Mouse (Mus musculus): Measurements from ENCODE around the gene Gm815. TPM values are rescaled to one million over a fixed set of nuclear protein-coding genes. Genes with fewer than 3 reads are reported as not detected.

Gene Gm815
- total and polyA plus RNA-seq, 3 experiments, result not detected

DNA sequence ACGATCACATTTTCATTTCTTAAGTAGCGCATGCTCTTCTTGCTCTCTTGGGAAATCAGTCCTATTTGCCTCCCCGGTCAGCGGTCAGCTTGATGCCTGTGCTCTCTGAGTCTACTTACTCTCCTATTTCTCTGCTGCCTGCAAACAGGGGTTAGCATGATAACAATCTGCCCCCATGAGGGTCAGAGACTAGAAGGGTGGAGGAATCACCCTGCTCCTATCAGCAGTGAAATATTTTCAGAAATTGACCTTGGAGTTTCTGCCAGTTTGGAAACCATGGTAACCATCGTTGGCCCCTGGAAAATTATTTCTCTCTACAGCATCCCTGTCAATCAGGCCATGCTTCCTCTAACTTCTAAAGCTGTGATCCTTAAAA, 26.5 kb upstream of the Gm815 start:
- Histone ChIP-seq H3K4me1 (ENCODE audit: insufficient read depth, low read depth, low read length) (peaks cover 3% of the 10 kb centered on the region), H3K4me3 (ENCODE audit: low read depth, low read length) (no peak overlapping the region), H3K36me3 (replicated peaks) (no peaks in the 10 kb centered on the region), H3K27me3 (ENCODE audit: insufficient read depth, low read length) (no peaks in the 10 kb centered on the region), H3K9me3 (replicated peaks) (peaks cover 5% of the 10 kb centered on the region)
- no peak for TF ChIP-seq GATA1 (IDR thresholded peaks at IDR 0.05; ENCODE audit: borderline replicate concordance, low read length)
- TF ChIP-seq CTCF (IDR thresholded peaks at IDR 0.05; ENCODE audit: low read depth, low read length), result no peak
- no peak for TF ChIP-seq POLR2AphosphoS5 (IDR thresholded peaks at IDR 0.05; ENCODE audit: insufficient replicate concordance, low read depth, low read length)
- no peak for TF ChIP-seq TAL1 (conservative IDR thresholded peaks at IDR 0.05; ENCODE audit: low read depth, low read length)
- no peak for TF ChIP-seq GATA2 (IDR thresholded peaks at IDR 0.05; ENCODE audit: borderline replicate concordance, low read depth, low read length)
- no peak for DNase-seq (ENCODE audit: low spot score)
- no peak for ATAC-seq (ENCODE audit: extremely low read depth, insufficient number of reproducible peaks, low FRiP score, poor library complexity, severe bottlenecking)

DNA sequence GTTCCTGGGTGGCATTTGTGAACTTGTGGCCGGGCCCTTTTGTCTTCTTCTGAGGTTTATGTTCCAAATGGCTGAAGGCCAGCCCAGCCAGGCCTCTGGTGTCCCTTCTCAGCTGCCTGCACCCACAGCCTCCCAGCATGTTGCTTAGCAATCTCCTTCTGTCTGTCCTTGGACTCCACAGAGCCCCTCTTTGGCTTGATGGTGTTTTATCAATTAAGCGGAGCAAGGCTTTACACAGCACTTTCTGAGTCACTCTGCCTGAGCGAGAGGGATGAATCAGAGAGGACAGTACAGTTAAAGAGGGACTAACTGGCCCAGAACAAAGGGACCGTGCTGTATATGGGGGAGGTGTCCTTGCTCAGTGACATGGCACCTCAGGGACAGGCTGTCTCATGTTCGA, 22.0 kb upstream of the Gm815 start:
- H3K4me1 ChIP-seq (ENCODE audit: insufficient read depth, low read depth, low read length), result no peaks in the 10 kb centered on the region
- ATAC-seq (ENCODE audit: extremely low read depth, insufficient number of reproducible peaks, low FRiP score, poor library complexity, severe bottlenecking), result no peak

DNA sequence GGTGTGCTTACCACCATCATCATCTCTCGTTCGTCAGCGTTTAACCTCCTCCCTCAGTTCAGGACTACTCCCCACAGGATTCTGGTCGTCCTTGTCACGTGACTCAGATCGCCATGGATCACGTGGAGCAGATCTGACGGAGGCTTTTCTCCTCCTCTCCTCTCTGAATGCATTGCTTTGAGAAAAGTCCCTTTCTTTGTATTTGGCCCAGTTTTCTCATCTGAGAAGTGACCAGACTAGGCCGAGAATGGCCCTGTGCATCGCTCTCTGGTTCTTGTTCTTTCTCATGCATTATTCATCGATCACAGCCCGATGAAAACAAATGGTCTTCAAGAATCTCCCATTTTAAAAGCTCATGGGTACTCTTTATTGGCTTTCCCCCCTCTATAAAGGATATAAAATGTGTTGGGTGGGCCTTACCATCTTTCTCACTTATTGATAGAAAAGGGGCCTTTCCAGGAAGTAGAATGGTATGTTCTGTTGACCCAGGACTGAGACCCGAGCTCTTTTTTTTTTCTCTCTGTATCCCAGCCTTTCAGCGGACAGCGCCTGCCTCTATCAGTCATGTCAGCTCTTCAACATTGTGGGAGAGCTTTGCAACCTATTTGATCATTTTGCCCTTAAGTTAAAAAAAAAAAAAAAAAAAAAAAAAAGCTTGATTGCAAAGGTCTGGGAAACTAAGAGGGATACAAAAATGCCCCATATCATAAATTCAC, 20.5 kb upstream of the Gm815 start:
- DNase-seq (ENCODE audit: low spot score) (no peak), ATAC-seq (ENCODE audit: extremely low read depth, insufficient number of reproducible peaks, low FRiP score, poor library complexity, severe bottlenecking) (no peak)
- TF ChIP-seq GATA2 (IDR thresholded peaks at IDR 0.05; ENCODE audit: borderline replicate concordance, low read depth, low read length) (no peak), POLR2AphosphoS5 (IDR thresholded peaks at IDR 0.05; ENCODE audit: insufficient replicate concordance, low read depth, low read length) (no peak), TAL1 (conservative IDR thresholded peaks at IDR 0.05; ENCODE audit: low read depth, low read length) (no peak), GATA1 (IDR thresholded peaks at IDR 0.05; ENCODE audit: borderline replicate concordance, low read length) (no peak), CTCF (IDR thresholded peaks at IDR 0.05; ENCODE audit: low read depth, low read length) (no peak)
- Histone ChIP-seq H3K36me3 (replicated peaks) (no peaks in the 10 kb centered on the region), H3K27me3 (ENCODE audit: insufficient read depth, low read length) (0 out of 2 replicates have a peak, but pooled peaks cover 2% of the 10 kb centered on the region), H3K4me1 (ENCODE audit: insufficient read depth, low read depth, low read length) (no peaks in the 10 kb centered on the region), H3K4me3 (ENCODE audit: low read depth, low read length) (no peak overlapping the region), H3K9me3 (replicated peaks) (peaks cover 4% of the 10 kb centered on the region; the same call in 1 of the 2 replicates)

More for the DNA sequence above, 22.0 kb upstream of the Gm815 start:
- no peak for TF ChIP-seq TAL1 (conservative IDR thresholded peaks at IDR 0.05; ENCODE audit: low read depth, low read length)
- no peak for TF ChIP-seq GATA1 (IDR thresholded peaks at IDR 0.05; ENCODE audit: borderline replicate concordance, low read length)
- no peak for TF ChIP-seq POLR2AphosphoS5 (IDR thresholded peaks at IDR 0.05; ENCODE audit: insufficient replicate concordance, low read depth, low read length)
- DNase-seq (ENCODE audit: low spot score), result no peak
- H3K36me3 ChIP-seq (replicated peaks), result no peaks in the 10 kb centered on the region
- H3K27me3 ChIP-seq (ENCODE audit: insufficient read depth, low read length), result 0 out of 2 replicates have a peak, but pooled peaks cover 2% of the 10 kb centered on the region
- H3K9me3 ChIP-seq (replicated peaks), result peaks cover 4% of the 10 kb centered on the region; the same call in 1 of the 2 replicates
- no peak overlapping the region for H3K4me3 ChIP-seq (ENCODE audit: low read depth, low read length)

DNA sequence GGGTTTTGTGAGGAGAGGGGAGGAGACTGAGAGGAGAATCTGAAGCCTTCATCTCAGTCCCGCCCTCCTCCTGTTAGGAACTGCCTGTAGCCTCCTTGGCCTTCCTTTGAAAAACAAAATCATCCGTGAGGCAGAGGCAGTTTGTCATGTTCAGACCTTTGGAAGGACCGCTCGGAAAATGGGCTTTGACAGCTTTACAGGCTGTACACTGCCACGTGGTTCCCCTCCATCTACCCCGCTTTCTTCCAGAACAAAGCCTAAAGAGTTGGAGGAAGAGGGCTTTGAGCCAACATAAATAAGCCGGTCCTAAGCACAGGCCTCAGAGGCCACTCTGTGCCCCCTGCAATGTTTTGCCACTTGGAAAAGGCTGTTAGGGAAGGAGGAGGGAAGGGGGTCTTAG, 19.9 kb upstream of the Gm815 start:
- ATAC-seq (ENCODE audit: extremely low read depth, insufficient number of reproducible peaks, low FRiP score, poor library complexity, severe bottlenecking), result no peak
- no peaks in the 10 kb centered on the region for H3K36me3 ChIP-seq (replicated peaks)
- TF ChIP-seq GATA2 (IDR thresholded peaks at IDR 0.05; ENCODE audit: borderline replicate concordance, low read depth, low read length), result no peak
- no peak for TF ChIP-seq POLR2AphosphoS5 (IDR thresholded peaks at IDR 0.05; ENCODE audit: insufficient replicate concordance, low read depth, low read length)
- no peak for TF ChIP-seq GATA1 (IDR thresholded peaks at IDR 0.05; ENCODE audit: borderline replicate concordance, low read length)
- no peak for TF ChIP-seq CTCF (IDR thresholded peaks at IDR 0.05; ENCODE audit: low read depth, low read length)
- TF ChIP-seq TAL1 (conservative IDR thresholded peaks at IDR 0.05; ENCODE audit: low read depth, low read length), result no peak
- H3K4me1 ChIP-seq (ENCODE audit: insufficient read depth, low read depth, low read length), result no peaks in the 10 kb centered on the region
- H3K9me3 ChIP-seq (replicated peaks), result peaks cover 4% of the 10 kb centered on the region; the same call in 1 of the 2 replicates
- DNase-seq (ENCODE audit: low spot score), result no peak
- 0 out of 2 replicates have a peak, but pooled peaks cover 2% of the 10 kb centered on the region for H3K27me3 ChIP-seq (ENCODE audit: insufficient read depth, low read length)
- no peak overlapping the region for H3K4me3 ChIP-seq (ENCODE audit: low read depth, low read length)

DNA sequence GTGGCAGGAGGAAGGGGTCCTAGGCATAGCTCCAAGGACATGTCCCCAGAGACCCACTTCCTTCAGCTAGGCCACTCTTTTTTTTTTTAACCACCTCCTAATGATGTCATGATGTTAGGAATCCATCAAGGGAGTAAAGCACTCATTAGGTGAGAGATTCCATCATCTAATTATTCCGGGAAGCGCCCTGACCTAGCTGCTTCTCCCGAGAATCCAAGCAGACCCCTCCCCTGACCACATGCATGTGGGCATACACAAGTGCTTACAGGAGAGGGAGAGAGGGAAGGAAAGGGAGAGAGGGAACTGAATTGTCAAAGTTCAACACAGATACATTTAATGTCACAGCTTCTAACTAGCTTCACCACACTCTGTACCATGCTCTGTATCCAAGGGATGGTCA, 16.1 kb upstream of the Gm815 start:
- Histone ChIP-seq H3K9me3 (replicated peaks) (peaks cover 8% of the 10 kb centered on the region; the same call in 1 of the 2 replicates), H3K27me3 (ENCODE audit: insufficient read depth, low read length) (0 out of 2 replicates have a peak, but pooled peaks cover 2% of the 10 kb centered on the region), H3K4me1 (ENCODE audit: insufficient read depth, low read depth, low read length) (no peaks in the 10 kb centered on the region), H3K4me3 (ENCODE audit: low read depth, low read length) (no peak overlapping the region), H3K36me3 (replicated peaks) (no peaks in the 10 kb centered on the region)
- DNase-seq (ENCODE audit: low spot score) (no peak), ATAC-seq (ENCODE audit: extremely low read depth, insufficient number of reproducible peaks, low FRiP score, poor library complexity, severe bottlenecking) (no peak)
- TF ChIP-seq CTCF (IDR thresholded peaks at IDR 0.05; ENCODE audit: low read depth, low read length) (no peak), GATA2 (IDR thresholded peaks at IDR 0.05; ENCODE audit: borderline replicate concordance, low read depth, low read length) (no peak), POLR2AphosphoS5 (IDR thresholded peaks at IDR 0.05; ENCODE audit: insufficient replicate concordance, low read depth, low read length) (no peak), GATA1 (IDR thresholded peaks at IDR 0.05; ENCODE audit: borderline replicate concordance, low read length) (no peak), TAL1 (conservative IDR thresholded peaks at IDR 0.05; ENCODE audit: low read depth, low read length) (no peak)

DNA sequence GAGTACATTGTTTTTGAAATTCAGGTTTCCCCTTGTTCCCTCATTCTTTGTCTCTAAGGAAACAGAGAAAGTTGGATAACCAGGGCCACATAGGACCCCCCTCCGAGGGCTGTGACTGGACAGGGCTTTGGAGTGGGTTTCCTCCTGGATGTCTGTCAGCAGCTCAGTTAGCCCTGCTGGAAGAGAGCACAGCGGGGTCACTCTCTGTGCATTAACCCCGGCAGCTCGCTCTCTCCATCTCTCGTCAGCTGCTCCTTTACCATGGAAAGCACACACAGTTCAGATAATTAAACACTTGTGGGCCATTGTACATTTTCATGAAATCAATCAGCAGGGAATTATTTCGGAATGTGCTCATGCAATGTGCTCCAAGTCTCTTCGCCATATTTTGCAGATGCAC, 15.4 kb upstream of the Gm815 start:
- H3K27me3 ChIP-seq (ENCODE audit: insufficient read depth, low read length), result 0 out of 2 replicates have a peak, but pooled peaks cover 2% of the 10 kb centered on the region
- H3K36me3 ChIP-seq (replicated peaks), result no peaks in the 10 kb centered on the region
- ATAC-seq (ENCODE audit: extremely low read depth, insufficient number of reproducible peaks, low FRiP score, poor library complexity, severe bottlenecking), result no peak
- DNase-seq (ENCODE audit: low spot score), result no peak
- H3K9me3 ChIP-seq (replicated peaks), result peaks cover 12% of the 10 kb centered on the region; the same call in 1 of the 2 replicates
- no peaks in the 10 kb centered on the region for H3K4me1 ChIP-seq (ENCODE audit: insufficient read depth, low read depth, low read length)
- no peak overlapping the region for H3K4me3 ChIP-seq (ENCODE audit: low read depth, low read length)
- TF ChIP-seq CTCF (IDR thresholded peaks at IDR 0.05; ENCODE audit: low read depth, low read length) (no peak), GATA1 (IDR thresholded peaks at IDR 0.05; ENCODE audit: borderline replicate concordance, low read length) (no peak), GATA2 (IDR thresholded peaks at IDR 0.05; ENCODE audit: borderline replicate concordance, low read depth, low read length) (no peak), POLR2AphosphoS5 (IDR thresholded peaks at IDR 0.05; ENCODE audit: insufficient replicate concordance, low read depth, low read length) (no peak), TAL1 (conservative IDR thresholded peaks at IDR 0.05; ENCODE audit: low read depth, low read length) (no peak)
